Mouse (Mus musculus) olfactory bulb, adult 2 months (tissue): ENCODE results near the gene Mat1a. TPM values are rescaled to one million over a fixed set of nuclear protein-coding genes. Genes with fewer than 3 reads are reported as not detected.

Source experiments
- H3K27ac ChIP-seq: fragments of 200-500 bp; 2 replicates; pipeline ENCODE4 v1.5.1; 2012; ENCODE audit warnings: low read depth, low read length; ENCODE audit not compliant: insufficient read depth
- H3K4me1 ChIP-seq: fragments of 200-500 bp; 2 replicates; pipeline ENCODE4 v1.6.1; 2012; ENCODE audit warnings: low read length; ENCODE audit not compliant: control insufficient read depth, insufficient read depth
- H3K4me3 ChIP-seq: fragments of 200-500 bp; 2 replicates; pipeline ENCODE4 v1.5.1; 2012; ENCODE audit warnings: mild to moderate bottlenecking, low read depth, low read length, moderate library complexity; ENCODE audit not compliant: insufficient read depth
- CTCF ChIP-seq: fragments of 200-500 bp; IDR thresholded peaks from 2 replicates; pipeline ENCODE4 v1.5.1; 2012; ENCODE audit warnings: low read depth, mild to moderate bottlenecking, low read length, moderate library complexity; ENCODE audit not compliant: insufficient read depth
- POLR2A ChIP-seq: fragments of 200-500 bp; IDR thresholded peaks from 2 replicates; pipeline ENCODE4 v1.6.1; 2012; ENCODE audit warnings: mild to moderate bottlenecking, low read depth, low read length, moderate library complexity; ENCODE audit not compliant: insufficient read depth
- WGBS: fragments of 180-500 bp; shearing (Covaris S2); methylation state at CpG from one replicate; pipeline ENCODE4 v1.1.7; 2018; 5-methylcytosine and 5-hydroxymethylcytosine counted together
- polyA plus RNA-seq: library from polyadenylated mRNA; stranded (reverse); fragments of >200 nt; gene quantifications from 2 replicates; pipeline ENCODE4 v1.2.4, GENCODE M21; 2012; ENCODE audit warnings: low replicate concordance; ENCODE audit not compliant: missing spikeins, insufficient read depth, insufficient read length

Mat1a gene
- polyA plus RNA-seq, 1 experiment, result not detected

- Histone ChIP-seq H3K27ac (no peak overlapping the region), H3K4me1 (no peaks in the 10 kb centered on the region), H3K4me3 (no peak overlapping the region)
- 51% methylated on average over 8 of the region's 8 CpGs for WGBS
- TF ChIP-seq CTCF, result no peak
- no peak for TF ChIP-seq POLR2A
These were observed 14.1 kb upstream of the Mat1a start for GRCm38 (mm10) chr14:41090777-41091176.

DNA sequence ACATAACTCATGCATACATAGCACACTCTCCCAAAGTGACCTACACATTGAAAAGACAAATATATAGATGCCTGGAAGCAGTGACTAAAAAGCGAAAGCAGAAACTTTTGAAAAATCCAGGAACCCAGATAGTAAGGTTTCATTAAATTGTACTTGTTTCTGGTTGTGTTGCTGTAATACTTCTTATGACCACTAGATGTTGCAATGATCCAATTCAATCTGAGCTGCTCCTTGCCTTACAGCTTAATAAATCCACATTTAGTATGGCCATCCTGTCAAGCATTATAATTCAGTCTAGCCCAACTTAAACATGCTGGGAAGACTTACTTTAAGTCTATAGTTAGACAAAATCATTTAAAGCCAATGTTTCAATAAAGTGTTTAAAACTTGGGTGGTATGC, 10.7 kb upstream of the Mat1a start:
- Histone ChIP-seq H3K4me1 (no peaks in the 10 kb centered on the region), H3K27ac (no peak overlapping the region), H3K4me3 (no peak overlapping the region)
- TF ChIP-seq CTCF (no peak), POLR2A (no peak)
- WGBS, result 56% methylated on average over 1 of the region's 1 CpGs

DNA sequence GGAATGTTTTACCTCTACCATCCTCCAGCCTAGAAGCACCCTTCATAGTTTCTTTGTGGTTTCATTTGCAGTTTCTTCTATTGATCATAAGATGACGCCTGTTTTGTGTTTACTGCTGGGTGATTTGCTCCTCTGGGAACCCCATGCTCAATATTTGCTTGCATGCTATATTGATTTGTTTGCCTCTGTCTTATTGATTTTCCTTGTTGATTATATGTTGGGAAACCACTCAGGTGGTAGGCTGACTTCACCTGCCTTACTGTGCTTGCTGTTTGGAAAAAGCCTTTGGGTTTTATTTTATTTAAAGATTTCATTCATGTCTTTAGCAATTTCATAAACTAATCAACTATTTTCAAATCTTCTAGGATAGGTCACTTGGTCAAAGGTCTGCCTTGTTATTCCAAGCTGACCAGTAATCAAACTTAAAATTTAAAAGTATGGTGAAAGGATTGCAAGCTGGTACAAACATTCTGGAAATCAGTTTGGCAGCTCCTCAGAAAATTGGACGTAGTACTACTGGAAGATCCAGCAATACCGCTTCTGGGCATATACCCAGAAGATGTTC, 8.5 kb upstream of the Mat1a start:
- WGBS, result 83% methylated on average over 3 of the region's 3 CpGs
- H3K4me3 ChIP-seq, result no peak overlapping the region

GRCm38 (mm10) chr14:41098726-41099125, 6.1 kb upstream of the Mat1a start:
- Histone ChIP-seq H3K27ac (no peak overlapping the region), H3K4me1 (no peaks in the 10 kb centered on the region), H3K4me3 (no peak overlapping the region)
- TF ChIP-seq CTCF, result no peak
- TF ChIP-seq POLR2A, result no peak
- WGBS, result 81% methylated on average over 1 of the region's 1 CpGs

More for the DNA sequence above, 8.5 kb upstream of the Mat1a start:
- Histone ChIP-seq H3K4me1 (no peaks in the 10 kb centered on the region), H3K27ac (no peak overlapping the region)
- no peak for TF ChIP-seq CTCF
- no peak for TF ChIP-seq POLR2A

DNA sequence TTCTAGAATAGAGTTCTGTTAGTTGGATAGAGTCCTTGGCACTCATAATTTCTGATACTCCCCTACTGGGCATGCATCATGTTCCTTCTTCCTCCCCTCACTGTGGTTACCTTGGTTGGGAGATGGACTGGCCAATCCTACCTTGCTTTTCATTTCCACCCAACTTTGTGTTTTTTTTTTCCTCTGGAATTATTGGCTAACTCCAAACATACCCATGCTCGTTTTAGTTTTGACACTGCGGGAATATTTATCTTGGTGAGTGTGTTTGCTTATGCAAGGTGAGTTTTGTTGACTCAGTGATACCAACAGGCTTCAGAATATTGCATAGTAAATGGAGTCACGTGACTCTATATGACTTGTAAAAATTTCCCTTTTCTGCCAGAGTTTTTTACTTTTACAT, 4.1 kb upstream of the Mat1a start:
- Histone ChIP-seq H3K27ac (no peak overlapping the region), H3K4me1 (no peaks in the 10 kb centered on the region), H3K4me3 (no peak overlapping the region)
- TF ChIP-seq CTCF, result no peak
- TF ChIP-seq POLR2A, result no peak
- WGBS, result 88% methylated on average over 3 of the region's 3 CpGs

DNA sequence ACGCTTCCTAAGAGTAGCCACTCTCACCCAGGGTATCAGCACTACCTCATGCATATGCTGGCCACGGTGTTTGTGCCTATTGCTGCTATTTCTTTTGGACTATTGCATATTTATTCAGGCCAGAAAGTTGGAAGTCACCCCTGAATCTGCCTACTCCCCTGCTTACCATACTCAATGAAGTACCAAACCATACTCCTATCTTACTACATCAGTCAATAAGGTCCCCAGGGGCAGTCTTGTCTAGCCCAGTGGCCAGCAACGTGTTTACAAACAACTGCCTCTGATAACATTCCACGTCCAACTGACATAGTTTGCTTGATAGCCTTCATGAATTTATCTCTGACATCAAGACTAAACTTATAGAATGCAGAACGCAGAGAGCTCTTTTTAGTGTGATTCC, 3.6 kb upstream of the Mat1a start:
- no peak overlapping the region for H3K27ac ChIP-seq
- H3K4me3 ChIP-seq, result no peak overlapping the region
- WGBS, result 91% methylated on average over 5 of the region's 5 CpGs
- TF ChIP-seq POLR2A, result no peak
- no peak for TF ChIP-seq CTCF
- no peaks in the 10 kb centered on the region for H3K4me1 ChIP-seq

GRCm38 (mm10) chr14:41102269-41102668, 2.6 kb upstream of the Mat1a start:
- no peaks in the 10 kb centered on the region for H3K4me1 ChIP-seq
- 82% methylated on average over 2 of the region's 2 CpGs for WGBS
- H3K27ac ChIP-seq, result no peak overlapping the region
- no peak overlapping the region for H3K4me3 ChIP-seq
- TF ChIP-seq POLR2A (no peak), CTCF (no peak)

GRCm38 (mm10) chr14:41111031-41111668, 6.3 kb downstream of the Mat1a start:
- Histone ChIP-seq H3K4me1 (no peaks in the 10 kb centered on the region), H3K27ac (no peak overlapping the region), H3K4me3 (no peak overlapping the region)
- TF ChIP-seq POLR2A (no peak), CTCF (no peak)
- 86% methylated on average over 7 of the region's 7 CpGs for WGBS

DNA sequence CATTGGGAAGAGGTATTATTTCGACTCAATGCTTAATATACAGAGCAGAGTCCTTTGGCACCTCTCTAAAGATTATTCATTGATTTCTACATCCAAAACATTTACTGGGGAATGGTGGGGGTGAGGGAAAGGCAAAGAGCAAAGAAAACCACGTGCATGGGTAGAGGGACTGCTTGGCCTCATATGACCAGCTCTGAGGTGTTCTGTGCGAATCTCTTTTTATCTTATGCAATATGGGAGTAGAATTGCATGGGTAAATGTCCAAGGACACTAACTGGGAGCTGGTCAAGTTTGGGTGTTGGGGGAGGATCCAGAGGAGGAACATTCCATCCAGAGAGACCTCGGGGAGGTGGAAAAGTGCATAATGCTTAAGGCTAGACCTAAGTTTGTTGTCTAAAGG, 8.1 kb downstream of the Mat1a start:
- no peak overlapping the region for H3K4me3 ChIP-seq
- no peaks in the 10 kb centered on the region for H3K4me1 ChIP-seq
- TF ChIP-seq POLR2A (no peak), CTCF (no peak)
- 84% methylated on average over 4 of the region's 4 CpGs for WGBS
- H3K27ac ChIP-seq, result no peak overlapping the region
